Mouse (Mus musculus): ENCODE measurements around the gene Rrp1b.

DNA sequence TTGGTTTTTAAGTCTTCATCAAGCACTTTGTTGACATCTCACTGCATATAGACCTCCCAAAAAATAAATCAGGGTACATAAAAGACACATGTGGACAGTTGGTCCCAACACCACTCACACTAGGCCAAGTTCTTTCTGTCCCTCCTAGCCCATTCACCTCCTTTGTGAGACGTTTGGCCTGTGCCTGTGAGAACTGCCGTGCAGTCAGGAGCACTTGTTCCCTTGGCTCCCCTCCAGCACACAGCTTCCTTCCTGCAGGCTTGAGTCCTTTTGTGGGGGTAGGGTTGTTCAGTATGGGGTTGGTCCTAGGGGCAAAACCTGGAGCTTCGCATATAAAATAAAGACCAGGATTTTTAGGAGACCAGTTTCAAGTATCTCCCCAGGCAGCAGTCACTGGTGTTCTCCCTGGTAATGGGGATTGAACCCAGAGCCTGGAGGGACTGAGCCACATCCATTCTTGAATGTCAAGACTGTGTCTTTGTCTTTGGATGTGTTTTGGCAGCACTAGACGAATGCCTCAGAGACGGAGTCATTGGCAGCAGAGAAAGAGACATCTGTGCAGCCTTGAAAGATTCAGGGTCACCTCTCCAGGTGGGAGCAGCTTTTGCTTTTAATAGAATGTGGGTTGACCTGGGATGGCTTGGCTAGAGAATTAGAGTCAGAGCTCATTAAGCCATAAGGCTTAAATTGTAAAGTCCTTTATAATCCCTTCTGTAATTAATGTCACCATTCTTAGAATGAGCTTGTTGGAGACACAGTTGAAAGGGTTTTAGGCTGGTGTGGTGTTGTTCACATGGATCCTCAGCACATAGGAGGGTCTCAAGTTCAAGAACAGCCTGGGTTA lies 16.6 kb downstream of the Rrp1b start:
- TF ChIP-seq CTCF (IDR thresholded peaks at IDR 0.05; ENCODE audit: low read depth) (no peak), EP300 (IDR thresholded peaks at IDR 0.05; ENCODE audit: low read depth) (no peak)
